8 mouse cellular contexts compared by ENCODE assay signal in genomic region chr11:4874551-4874950, GRCm38 (mm10). TPM values are rescaled to one million over a fixed set of nuclear protein-coding genes. Genes with fewer than 3 reads are reported as not detected.
DNase-seq lines count a peak whose midpoint lies in the region; ATAC-seq and TF ChIP-seq lines count a peak whose summit lies in the region.

No protein-coding gene starts in this region.

- no peak for TF ChIP-seq CTCF in E14TG2a.4 (conservative IDR thresholded peaks at IDR 0.05; ENCODE audit: low read length)
- no peak for TF ChIP-seq CTCF in forebrain, postnatal 0 days (IDR thresholded peaks at IDR 0.05; ENCODE audit: low read depth)

- H3K9me3 ChIP-seq in E14TG2a.4 (ENCODE audit: low read length) = no peaks in the 10 kb centered on the region
- H3K9me3 ChIP-seq in forebrain, postnatal 0 days (ENCODE audit: low read length) = no peaks in the 10 kb centered on the region
- no peaks in the 10 kb centered on the region for H3K9me3 ChIP-seq in limb, embryonic 11.5 days (ENCODE audit: control insufficient read depth, low read length)
- no peaks in the 10 kb centered on the region for H3K9me3 ChIP-seq in neural tube, embryonic 11.5 days (ENCODE audit: control insufficient read depth, low read length)

- H3K36me3 ChIP-seq in E14TG2a.4 (ENCODE audit: insufficient read depth, low read length) = peaks cover 27% of the 10 kb centered on the region
- no peaks in the 10 kb centered on the region for H3K36me3 ChIP-seq in forebrain, postnatal 0 days (ENCODE audit: insufficient read depth)
- H3K36me3 ChIP-seq in limb, embryonic 11.5 days (ENCODE audit: control insufficient read depth, insufficient read depth, low read length) = peaks cover 2% of the 10 kb centered on the region; the same call in 1 of the 2 replicates
- no peaks in the 10 kb centered on the region for H3K36me3 ChIP-seq in neural tube, embryonic 11.5 days (ENCODE audit: control insufficient read depth, insufficient read depth, low read length)

- peak; percentile 39 for DNase-seq in adrenal gland, adult 2 months
- no peak for DNase-seq in adrenal gland, adult 8-10 months
- peak; percentile 26 for DNase-seq in forebrain, postnatal 0 days
- DNase-seq in limb, embryonic 11.5 days (ENCODE audit: low spot score) = peak; percentile 30
- no peak for DNase-seq in neural tube, embryonic 11.5 days (ENCODE audit: low spot score)
- DNase-seq in cerebellum, postnatal 4 days (ENCODE audit: low spot score in 2 of 2) = no peak
- no peak for DNase-seq in B cell, adult 2 months

- ATAC-seq in forebrain, postnatal 0 days = peak; percentile 38; the same call in 1 of the 2 replicates
- ATAC-seq in limb, embryonic 11.5 days (ENCODE audit: insufficient number of reproducible peaks, low FRiP score, low TSS enrichment, low read depth) = peak; percentile 15; the same call in 1 of the 2 replicates
- ATAC-seq in neural tube, embryonic 11.5 days (ENCODE audit: insufficient read depth, low FRiP score, low TSS enrichment) = peak; percentile 23; the same call in 1 of the 2 replicates

- H3K27ac ChIP-seq in forebrain, postnatal 0 days (ENCODE audit: low read depth, low read length) = peak overlapping the region; percentile 72
- no peak overlapping the region for H3K27ac ChIP-seq in limb, embryonic 11.5 days (replicated peaks; ENCODE audit: low read depth, low read length)
- no peak overlapping the region for H3K27ac ChIP-seq in neural tube, embryonic 11.5 days (ENCODE audit: low read depth, low read length)

- H3K4me3 ChIP-seq in E14TG2a.4 (replicated peaks; ENCODE audit: low read length) = peak overlapping the region; percentile 98
- peak overlapping the region; percentile 74 for H3K4me3 ChIP-seq in forebrain, postnatal 0 days (ENCODE audit: low read depth, low read length)
- H3K4me3 ChIP-seq in limb, embryonic 11.5 days (ENCODE audit: low read depth, low read length) = peak overlapping the region; percentile 71
- peak overlapping the region; percentile 64 for H3K4me3 ChIP-seq in neural tube, embryonic 11.5 days (ENCODE audit: low read depth, low read length)

- H3K4me2 ChIP-seq in forebrain, postnatal 0 days (ENCODE audit: low read depth) = peak overlapping the region; percentile 71
- peak overlapping the region; percentile 85 for H3K4me2 ChIP-seq in limb, embryonic 11.5 days (ENCODE audit: low read depth, severe bottlenecking)
- H3K4me2 ChIP-seq in neural tube, embryonic 11.5 days (ENCODE audit: low read depth) = peak overlapping the region; percentile 77

- 3% methylated on average over 10 of the region's 10 CpGs for WGBS in forebrain, postnatal 0 days
- 3% methylated on average over 10 of the region's 10 CpGs for WGBS in limb, embryonic 11.5 days
- 7% methylated on average over 10 of the region's 10 CpGs for WGBS in neural tube, embryonic 11.5 days

- H3K9ac ChIP-seq in forebrain, postnatal 0 days = peak overlapping the region; percentile 76
- peak overlapping the region; percentile 78 for H3K9ac ChIP-seq in limb, embryonic 11.5 days (ENCODE audit: low read length)
- peak overlapping the region; percentile 81 for H3K9ac ChIP-seq in neural tube, embryonic 11.5 days (ENCODE audit: low read length)

- H3K4me1 ChIP-seq in E14TG2a.4 (replicated peaks; ENCODE audit: low read depth, low read length) = peaks cover 58% of the 10 kb centered on the region
- peaks cover 4% of the 10 kb centered on the region; the same call in 1 of the 2 replicates for H3K4me1 ChIP-seq in forebrain, postnatal 0 days (ENCODE audit: insufficient read depth)
- peaks cover 6% of the 10 kb centered on the region for H3K4me1 ChIP-seq in limb, embryonic 11.5 days (ENCODE audit: control insufficient read depth, insufficient read depth, low read length)
- peaks cover 9% of the 10 kb centered on the region for H3K4me1 ChIP-seq in neural tube, embryonic 11.5 days (ENCODE audit: control insufficient read depth, insufficient read depth, low read length)

- no peaks in the 10 kb centered on the region for H3K27me3 ChIP-seq in E14TG2a.4 (ENCODE audit: insufficient read depth, low read length)
- H3K27me3 ChIP-seq in forebrain, postnatal 0 days (ENCODE audit: insufficient read depth, low read length) = no peaks in the 10 kb centered on the region
- no peaks in the 10 kb centered on the region for H3K27me3 ChIP-seq in limb, embryonic 11.5 days (ENCODE audit: control insufficient read depth, insufficient read depth, low read length)
- H3K27me3 ChIP-seq in neural tube, embryonic 11.5 days (ENCODE audit: control insufficient read depth, insufficient read depth, low read length) = no peaks in the 10 kb centered on the region

RNA-seq across cellular contexts. Expression of gene Nipsnap1, which starts 0.8 kb away (rescaled TPM):
- 10 to 100 TPM; 31.5 to 35.9 TPM for total RNA-seq in adrenal gland, adult 2 months (2021)
- 28.2 and 30.6 TPM in 2 replicates for polyA plus RNA-seq in adrenal gland, adult 2 months (2012; rRNA removed)
- 10 to 100 TPM; 32.7 to 66.5 (median 46.1) TPM for total RNA-seq in adrenal gland, adult 8-10 months (2022)
- total RNA-seq in forebrain, postnatal 0 days (2014; rRNA removed) = 125 and 146 TPM in 2 replicates
- polyA plus RNA-seq in forebrain, postnatal 0 days (2015; fragmentation: Nextera tagmentation; extraction: Ambion mirVana) = 116 and 128 TPM in 2 replicates
- 76.8 and 80.2 TPM in 2 replicates for polyA plus RNA-seq in limb, embryonic 11.5 days (2014; fragmentation: Nextera tagmentation; extraction: Ambion mirVana)
- polyA plus RNA-seq in neural tube, embryonic 11.5 days (2014; fragmentation: Nextera tagmentation; extraction: Ambion mirVana) = 80.4 and 82.9 TPM in 2 replicates

RNA-seq across cellular contexts. Expression of gene Thoc5, which starts 20.6 kb away (rescaled TPM):
- 10 to 100 TPM; 32.3 to 34.1 TPM for total RNA-seq in adrenal gland, adult 2 months (2021)
- polyA plus RNA-seq in adrenal gland, adult 2 months (2012; rRNA removed) = 8.8 TPM in 2 replicates
- total RNA-seq in adrenal gland, adult 8-10 months (2022) = 10 to 100 TPM; 30.8 to 35.1 (median 33.8) TPM
- 55.7 and 57.7 TPM in 2 replicates for total RNA-seq in forebrain, postnatal 0 days (2014; rRNA removed)
- 50.6 and 52.2 TPM in 2 replicates for polyA plus RNA-seq in forebrain, postnatal 0 days (2015; fragmentation: Nextera tagmentation; extraction: Ambion mirVana)
- 48.8 and 50.6 TPM in 2 replicates for polyA plus RNA-seq in limb, embryonic 11.5 days (2014; fragmentation: Nextera tagmentation; extraction: Ambion mirVana)
- 56.5 and 61.1 TPM in 2 replicates for polyA plus RNA-seq in neural tube, embryonic 11.5 days (2014; fragmentation: Nextera tagmentation; extraction: Ambion mirVana)

RNA-seq across cellular contexts. Expression of gene Nf2, which starts 25.2 kb away (rescaled TPM):
- total RNA-seq in adrenal gland, adult 2 months (2021) = 100 to 1,000 TPM in 1 of 2 experiments, 10 to 100 TPM in 1; 87.8 to 130 TPM
- polyA plus RNA-seq in adrenal gland, adult 2 months (2012; rRNA removed) = 72.5 and 94.6 TPM in 2 replicates
- 100 to 1,000 TPM in 2 of 4 experiments, 10 to 100 TPM in 2; 82.7 to 196 (median 122) TPM for total RNA-seq in adrenal gland, adult 8-10 months (2022)
- 97.3 and 121 TPM in 2 replicates for total RNA-seq in forebrain, postnatal 0 days (2014; rRNA removed)
- 49.3 and 57.8 TPM in 2 replicates for polyA plus RNA-seq in forebrain, postnatal 0 days (2015; fragmentation: Nextera tagmentation; extraction: Ambion mirVana)
- polyA plus RNA-seq in limb, embryonic 11.5 days (2014; fragmentation: Nextera tagmentation; extraction: Ambion mirVana) = 47.6 and 51.2 TPM in 2 replicates
- 56.6 and 67.7 TPM in 2 replicates for polyA plus RNA-seq in neural tube, embryonic 11.5 days (2014; fragmentation: Nextera tagmentation; extraction: Ambion mirVana)

Comparison
In these comparisons a context has a peak if more than half of its experiments do, and no peak if none do; other contexts are left out.
1. DNase-seq: peak in adrenal gland, adult 2 months (single experiment), forebrain, postnatal 0 days (single experiment) and limb, embryonic 11.5 days (single experiment); none in adrenal gland, adult 8-10 months (single experiment), neural tube, embryonic 11.5 days (single experiment), cerebellum, postnatal 4 days (0 of 2) and B cell, adult 2 months (0 of 2).
2. Peak in every context shown above with its lines, with median percentiles within 50 percentile points of each other: H3K4me3 ChIP-seq, ATAC-seq, H3K4me2 ChIP-seq and H3K9ac ChIP-seq.